Mouse (Mus musculus) right cerebral cortex, postnatal 4 days (tissue): Measurements from ENCODE around the gene Spata31d1a.

Experiments used
- DNase-seq: peaks from one replicate; pipeline ENCODE4 v3.0.0-alpha.2; 2022

The Spata31d1a gene

DNA sequence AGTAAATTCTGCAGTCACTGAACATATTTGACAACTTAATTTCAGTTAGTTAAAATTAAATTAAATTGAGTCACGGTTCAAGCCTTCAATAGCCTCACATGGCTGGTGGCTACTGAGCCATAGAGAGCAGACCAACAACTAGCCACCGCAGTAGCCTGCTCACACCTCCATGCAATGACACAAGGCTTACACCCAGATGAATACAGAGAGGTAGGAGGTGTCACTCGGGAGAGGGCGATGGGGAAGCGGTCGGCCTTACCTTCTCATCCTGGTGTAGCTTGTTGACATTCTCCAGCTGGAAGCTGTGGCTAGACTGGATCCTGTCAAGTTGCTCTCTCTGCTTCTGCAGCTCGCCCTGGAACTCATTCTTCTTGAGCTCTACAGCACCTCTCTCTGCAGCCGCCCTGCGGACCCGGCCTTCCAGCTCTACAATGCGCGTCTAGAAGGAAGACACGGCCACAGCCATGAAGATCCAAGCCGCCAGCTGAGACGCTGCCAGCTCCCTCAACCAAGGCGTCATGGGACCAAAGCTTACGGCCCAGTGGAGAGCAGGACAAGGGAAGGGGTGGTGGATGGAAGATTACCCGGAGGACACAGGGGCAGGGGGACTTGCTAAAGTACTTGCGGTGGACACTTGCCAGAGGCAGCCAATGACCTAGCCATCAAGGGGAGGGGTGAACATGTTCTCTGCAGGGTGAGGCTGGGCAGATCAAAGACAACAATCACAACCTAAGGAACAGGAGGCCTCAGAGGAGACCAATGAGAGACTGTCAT is 46.0 kb downstream of the Spata31d1a start:
- no peak for DNase-seq

GRCm38 (mm10) chr13:59661966-59662365 is 48.2 kb downstream of the Spata31d1a start:
- no peak for DNase-seq

DNA sequence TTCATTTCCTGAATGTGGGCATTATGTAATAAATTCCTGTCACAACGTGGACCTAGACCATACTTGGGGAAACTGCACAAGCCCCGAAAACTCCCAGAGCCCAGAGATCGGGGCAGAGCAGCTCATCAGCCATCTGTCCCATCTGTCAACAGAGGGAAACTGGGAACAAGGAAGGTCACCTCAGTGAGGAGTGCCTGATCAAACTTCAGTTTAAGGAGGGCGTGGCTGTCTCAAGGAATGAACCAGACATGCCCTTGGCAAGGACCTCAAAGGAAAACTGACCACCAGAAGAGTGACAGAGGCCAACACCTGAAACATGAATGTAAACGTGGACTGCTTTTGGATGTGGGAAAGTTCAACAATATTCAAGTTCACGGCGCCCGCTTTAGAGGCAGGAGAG is 48.7 kb downstream of the Spata31d1a start:
- DNase-seq, result no peak

GRCm38 (mm10) chr13:59660371-59660770 is 49.8 kb downstream of the Spata31d1a start:
- no peak for DNase-seq

DNA sequence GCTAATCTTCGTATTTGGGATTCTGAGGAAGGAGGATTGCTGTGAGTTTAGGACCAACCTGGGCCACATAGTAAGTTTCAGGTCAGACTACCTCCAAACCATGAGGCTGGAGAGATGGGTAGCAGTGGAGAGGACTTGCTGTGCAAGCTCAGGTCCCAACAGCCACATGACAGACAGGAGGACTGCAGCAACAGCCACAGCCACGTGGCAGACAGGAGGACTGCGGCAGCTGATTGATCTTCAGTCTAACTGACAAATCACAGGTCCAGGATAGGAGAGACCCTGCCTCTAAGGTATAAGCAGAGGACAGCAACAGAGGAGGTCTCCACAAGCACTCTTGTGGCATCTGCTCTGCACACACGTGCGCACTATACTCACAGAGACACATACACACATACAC is 52.3 kb downstream of the Spata31d1a start:
- no peak for DNase-seq

DNA sequence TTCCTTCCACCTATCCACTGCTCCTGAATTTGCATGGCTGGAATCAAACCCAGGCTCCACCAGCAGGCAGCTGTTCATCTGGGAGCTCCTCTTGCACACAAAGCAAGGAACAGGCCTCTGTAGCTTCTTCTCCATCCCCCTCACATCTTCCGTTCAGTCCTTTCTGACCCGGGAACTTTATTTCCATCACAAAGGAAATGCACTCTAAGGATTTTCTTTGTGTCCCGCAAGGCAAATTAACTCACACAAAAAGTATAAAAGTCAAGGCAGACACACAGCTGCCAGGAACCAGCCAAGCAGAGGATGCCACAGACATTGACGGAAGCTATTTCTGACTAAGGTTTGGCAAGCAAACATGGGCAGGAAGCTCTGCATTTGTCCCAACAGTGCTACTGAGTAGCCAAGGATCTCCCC is 53.1 kb downstream of the Spata31d1a start:
- DNase-seq, result no peak

DNA sequence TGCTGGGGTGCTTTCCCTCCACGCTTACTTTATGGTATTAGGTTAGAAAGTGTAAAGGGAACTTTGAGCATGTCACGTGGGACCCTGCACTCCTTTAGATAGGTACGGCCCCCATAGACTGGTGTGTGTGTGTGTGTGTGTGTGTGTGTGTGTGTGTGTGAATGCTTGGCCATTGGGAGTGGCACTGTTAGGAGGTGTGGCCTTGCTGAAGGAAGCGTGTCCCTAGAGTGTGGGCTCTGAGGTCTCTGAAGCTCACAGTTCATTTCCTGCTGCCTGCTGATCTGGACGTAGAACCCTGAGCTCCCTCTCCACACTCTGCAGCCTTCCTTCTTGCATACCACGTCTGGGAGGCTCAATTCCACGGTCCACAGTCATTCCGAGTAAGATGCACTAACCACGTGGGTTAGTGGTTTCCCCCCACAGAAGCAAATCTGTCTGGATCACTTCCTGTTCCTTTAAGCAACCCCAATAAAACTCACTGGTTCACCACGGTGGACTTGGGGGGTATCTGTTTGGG is 53.8 kb downstream of the Spata31d1a start:
- no peak for DNase-seq

DNA sequence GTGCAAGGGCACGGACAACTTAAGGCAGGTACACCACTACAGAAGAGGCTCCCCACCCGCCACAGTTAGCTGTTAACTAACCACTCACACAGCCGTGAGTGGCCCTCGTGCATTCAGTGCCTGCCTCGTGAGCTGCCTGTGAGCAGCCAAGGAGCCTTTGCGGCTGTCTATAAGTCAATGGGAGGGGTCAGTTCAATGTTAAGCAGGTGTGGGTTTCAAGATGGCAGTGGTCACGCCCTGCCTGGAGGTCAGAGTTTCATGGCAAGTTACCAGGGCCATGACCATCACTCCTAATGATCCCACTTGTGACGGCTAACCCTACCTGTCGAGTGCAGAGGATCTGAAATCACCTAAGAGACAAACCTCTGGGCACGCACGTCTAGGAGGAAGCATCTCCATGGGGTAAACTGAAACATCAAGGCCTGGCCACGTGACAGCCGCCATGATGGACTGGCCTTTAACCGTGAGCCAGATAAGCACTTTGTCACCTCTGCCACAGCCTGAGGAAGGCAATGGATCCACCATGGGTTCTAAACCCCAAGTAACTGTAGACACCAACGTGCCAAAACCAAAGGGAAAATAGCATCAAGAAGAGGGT is 54.3 kb downstream of the Spata31d1a start:
- DNase-seq, result no peak

- no peak for DNase-seq
Observed at GRCm38 (mm10) chr13:59654465-59654864, 55.7 kb downstream of the Spata31d1a start.

- DNase-seq, result no peak
Observed at GRCm38 (mm10) chr13:59653136-59653535, 57.0 kb downstream of the Spata31d1a start.

DNA sequence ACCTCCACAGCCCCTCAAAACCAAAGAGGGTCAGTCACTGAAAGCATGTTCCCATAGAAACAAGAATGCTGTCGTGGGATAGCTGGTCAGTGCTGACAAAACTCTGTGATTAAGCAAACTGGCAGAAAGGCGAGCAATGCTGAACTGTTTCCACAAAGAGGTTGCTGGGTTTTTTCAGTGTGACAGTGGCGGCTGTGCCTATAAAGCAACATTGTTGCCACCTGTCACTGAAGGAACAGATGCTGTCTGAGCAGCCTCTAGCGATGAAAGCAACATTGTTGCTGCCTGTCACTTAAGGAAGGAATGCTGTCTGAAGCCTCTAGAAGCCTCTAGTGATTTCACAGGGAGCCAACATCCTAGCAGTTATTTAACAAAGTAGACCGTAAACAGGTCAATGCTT is 57.5 kb downstream of the Spata31d1a start:
- no peak for DNase-seq
